ENCODE assay signal across 8 mouse cellular contexts in genomic region chr2:94436952-94437351, GRCm38 (mm10). TPM values are rescaled to one million over a fixed set of nuclear protein-coding genes. Genes with fewer than 3 reads are reported as not detected.
DNase-seq lines count a peak whose midpoint lies in the region; ATAC-seq lines count a peak whose summit lies in the region.

No protein-coding gene starts in this region.

- no peaks in the 10 kb centered on the region for H3K36me3 ChIP-seq in heart, embryonic 11.5 days (ENCODE audit: control insufficient read depth, insufficient read depth, low read length)
- H3K36me3 ChIP-seq in liver, embryonic 12.5 days, result no peaks in the 10 kb centered on the region

- DNase-seq in heart, postnatal 25 days (ENCODE audit: low spot score), result no peak
- peak; percentile 14 for DNase-seq in c-Kit-positive CD71-negative TER-119-negative erythroid progenitor cells, embryonic 14.5 days (ENCODE audit: low read depth)
- peak; percentile 17 to 39 for DNase-seq in heart, postnatal 10 days
- peak; percentile 15 for DNase-seq in neural tube, embryonic 10.5 days (ENCODE audit: extremely low spot score, low spot score)
- DNase-seq in urinary bladder, postnatal 36 days (ENCODE audit: low spot score in 2 of 2), result no peak
- DNase-seq in gastrocnemius, adult 8-10 months (ENCODE audit: low spot score in 2 of 2), result no peak

- H3K9ac ChIP-seq in heart, embryonic 11.5 days (ENCODE audit: low read depth, low read length), result peak overlapping the region; percentile 95
- peak overlapping the region; percentile 96 for H3K9ac ChIP-seq in liver, embryonic 12.5 days

- WGBS in heart, embryonic 11.5 days (ENCODE audit: insufficient replicate concordance), result 0% methylated on average over 10 of the region's 10 CpGs
- WGBS in liver, embryonic 12.5 days (ENCODE audit: insufficient replicate concordance), result under 1% methylated on average over 10 of the region's 10 CpGs

- H3K4me3 ChIP-seq in heart, embryonic 11.5 days (ENCODE audit: low read depth, low read length), result peak overlapping the region; percentile 99
- H3K4me3 ChIP-seq in liver, embryonic 12.5 days, result peak overlapping the region; percentile 97

- H3K4me1 ChIP-seq in heart, embryonic 11.5 days (ENCODE audit: control insufficient read depth, insufficient read depth, low read length), result peaks cover 27% of the 10 kb centered on the region
- H3K4me1 ChIP-seq in liver, embryonic 12.5 days, result peaks cover 47% of the 10 kb centered on the region

- intact Hi-C loops in heart, postnatal 25 days (cut with DNase I), result loop anchor here (2.0 kb wide), 1 partner anchor 30 kb away; the partner anchor contains the start of gene Ttc17
- intact Hi-C loops in heart, postnatal 10 days (cut with DNase I), result loop anchor here (2.0 kb wide), 1 partner anchor 26 kb away; no protein-coding TSS in a partner anchor

- H3K4me2 ChIP-seq in heart, embryonic 11.5 days, result peak overlapping the region; percentile 84
- H3K4me2 ChIP-seq in liver, embryonic 12.5 days, result peak overlapping the region; percentile 75

- H3K9me3 ChIP-seq in heart, embryonic 11.5 days (replicated peaks; ENCODE audit: control insufficient read depth, low read length), result no peaks in the 10 kb centered on the region
- H3K9me3 ChIP-seq in liver, embryonic 12.5 days (replicated peaks), result no peaks in the 10 kb centered on the region

- H3K27me3 ChIP-seq in heart, embryonic 11.5 days (ENCODE audit: control insufficient read depth, insufficient read depth, low read length), result no peaks in the 10 kb centered on the region
- peaks cover 14% of the 10 kb centered on the region; the same call in 1 of the 2 replicates for H3K27me3 ChIP-seq in liver, embryonic 12.5 days (replicated peaks)

- ATAC-seq in heart, embryonic 11.5 days (replicated peaks; ENCODE audit: insufficient number of reproducible peaks, low FRiP score, low TSS enrichment), result no peak
- no peak for ATAC-seq in liver, embryonic 12.5 days

- H3K27ac ChIP-seq in heart, embryonic 11.5 days (ENCODE audit: low read depth, low read length), result no peak overlapping the region
- H3K27ac ChIP-seq in liver, embryonic 12.5 days, result peak overlapping the region; percentile 86

RNA-seq across cellular contexts. Expression of gene Api5, which starts 1.0 kb away (rescaled TPM):
- 99.3 and 110 TPM in 2 replicates for polyA plus RNA-seq in heart, embryonic 11.5 days (2014; fragmentation: Nextera tagmentation; extraction: Ambion mirVana)
- 10 to 100 TPM; 28.8 to 32.0 TPM for total RNA-seq in heart, postnatal 25 days (2021)
- 10 to 100 TPM; 50.5 to 51.9 TPM for total RNA-seq in heart, postnatal 10 days (2021)
- 131 and 133 TPM in 2 replicates for polyA plus RNA-seq in liver, embryonic 12.5 days (2016; fragmentation: Nextera tagmentation; extraction: Ambion mirVana)
- 10 to 100 TPM; 16.2 to 20.2 (median 17.5) TPM for total RNA-seq in gastrocnemius, adult 8-10 months (2022)

RNA-seq across cellular contexts. Expression of gene Ttc17, which starts 30.5 kb away (rescaled TPM):
- polyA plus RNA-seq in heart, embryonic 11.5 days (2014; fragmentation: Nextera tagmentation; extraction: Ambion mirVana), result 12.4 and 13.4 TPM in 2 replicates
- 10 to 100 TPM; 29.0 to 35.1 TPM for total RNA-seq in heart, postnatal 25 days (2021)
- 10 to 100 TPM; 29.2 to 31.9 TPM for total RNA-seq in heart, postnatal 10 days (2021)
- polyA plus RNA-seq in liver, embryonic 12.5 days (2016; fragmentation: Nextera tagmentation; extraction: Ambion mirVana), result 8.2 TPM in 2 replicates
- total RNA-seq in gastrocnemius, adult 8-10 months (2022), result 10 to 100 TPM; 22.5 to 24.5 (median 23.8) TPM

Comparison
In these comparisons a context has a peak if more than half of its experiments do, and no peak if none do; other contexts are left out.
1. DNase-seq: peak in c-Kit-positive CD71-negative TER-119-negative erythroid progenitor cells, embryonic 14.5 days (single experiment), heart, postnatal 10 days (2 of 2) and neural tube, embryonic 10.5 days (single experiment); none in heart, postnatal 25 days (single experiment), urinary bladder, postnatal 36 days (0 of 2) and gastrocnemius, adult 8-10 months (0 of 2).